Mouse (Mus musculus) layer of hippocampus, postnatal 25 days (tissue): ENCODE results near the gene Olfr1393. TPM values are rescaled to one million over a fixed set of nuclear protein-coding genes. Genes with fewer than 3 reads are reported as not detected.
A peak's percentile ranks its signal among the peaks of the same experiment; 100 is the strongest.

Source experiments
- DNase-seq, 2 experiments: peaks; one replicate each; pipeline ENCODE4 v3.0.0; 2022; ENCODE audit warnings: mixed read lengths in 2 of 2, low spot score in 1 of 2; ENCODE audit errors: extremely low spot score in 1 of 2
- total RNA-seq, 2 experiments: library from RNA; stranded (reverse); gene quantifications; 2 replicates each; pipeline ENCODE4 v1.2.3; 2021

The Olfr1393 gene
- total RNA-seq, result not detected

GRCm38 (mm10) chr11:49278222-49278621, at the start of gene Olfr1393:
Gene Olfr1393, plus strand, starts transcription at chr11:49278304.
- no peak for DNase-seq

DNA sequence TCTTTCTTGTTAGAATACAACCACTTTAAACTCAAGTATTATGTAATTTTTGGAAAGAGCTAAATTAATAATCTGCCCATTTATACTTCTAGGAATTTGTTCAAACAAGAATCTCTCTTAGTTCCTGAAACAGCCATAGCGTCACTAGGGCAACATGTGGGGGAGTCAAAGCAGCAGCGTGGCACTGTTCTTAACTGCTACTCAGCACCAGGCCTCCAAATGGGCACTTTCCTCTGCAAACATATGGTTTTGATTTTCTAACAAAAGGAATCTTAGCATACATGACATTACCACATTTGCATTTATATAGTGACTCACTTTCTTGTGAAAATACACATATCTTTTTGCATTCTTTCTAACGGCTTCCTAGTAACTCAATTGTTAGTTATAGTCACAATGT, 45.3 kb upstream of the Olfr1393 start:
- no peak for DNase-seq

DNA sequence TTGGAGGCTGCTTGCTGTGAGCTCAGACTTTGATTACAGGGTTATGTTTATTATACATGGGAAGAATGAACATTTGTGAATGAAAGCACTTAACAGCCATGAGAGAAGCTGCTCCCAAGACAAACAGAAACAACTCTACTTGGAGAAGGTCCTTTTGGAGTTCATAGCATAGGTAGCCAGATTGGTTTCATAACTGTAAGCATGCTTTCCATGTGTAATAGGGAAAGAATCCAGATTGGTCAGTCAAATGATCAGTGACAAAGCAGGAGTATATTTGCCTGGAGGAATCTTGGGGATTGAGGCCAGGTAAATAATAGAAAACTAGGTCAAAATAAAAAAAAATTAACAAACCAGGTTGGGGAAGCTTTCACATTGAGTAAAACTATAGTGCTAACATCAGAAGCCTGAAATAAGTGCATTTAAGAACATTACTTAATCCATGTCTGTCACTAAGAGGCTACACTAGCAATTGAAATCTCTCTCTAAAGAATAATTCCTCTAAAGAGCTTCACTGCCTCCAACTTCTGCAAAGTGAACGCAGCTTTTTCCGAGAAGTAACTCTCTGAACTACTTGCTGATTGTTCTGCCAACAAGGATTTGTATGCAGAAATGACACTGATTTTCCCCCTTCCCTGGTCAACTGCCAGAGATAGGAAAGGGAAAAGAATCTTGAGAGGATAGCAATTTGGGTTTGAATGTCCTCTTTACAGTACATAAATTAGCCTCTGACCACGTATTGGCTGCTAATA, 42.5 kb upstream of the Olfr1393 start:
- DNase-seq, result no peak

- no peak for DNase-seq
Observed at GRCm38 (mm10) chr11:49236891-49237290, 41.2 kb upstream of the Olfr1393 start.

DNA sequence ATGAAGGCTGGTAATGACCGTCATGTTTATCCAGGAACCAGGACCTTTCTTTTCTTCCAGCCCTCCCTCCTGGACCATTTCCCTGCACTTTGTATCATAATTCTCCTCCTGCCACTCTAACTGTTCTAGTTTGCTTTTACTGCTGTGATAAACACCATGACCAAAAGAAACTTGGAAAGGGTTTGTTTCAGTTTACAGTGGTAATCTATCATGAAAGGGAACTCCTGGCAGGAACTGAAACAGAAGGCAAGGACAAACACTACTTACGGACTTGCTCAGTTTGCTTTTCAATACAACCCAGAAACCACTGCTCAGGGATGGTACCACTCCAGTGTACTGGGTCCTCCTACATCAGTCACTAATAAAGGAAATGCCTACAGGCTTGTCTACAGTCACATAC, 40.6 kb upstream of the Olfr1393 start:
- DNase-seq, result no peak

DNA sequence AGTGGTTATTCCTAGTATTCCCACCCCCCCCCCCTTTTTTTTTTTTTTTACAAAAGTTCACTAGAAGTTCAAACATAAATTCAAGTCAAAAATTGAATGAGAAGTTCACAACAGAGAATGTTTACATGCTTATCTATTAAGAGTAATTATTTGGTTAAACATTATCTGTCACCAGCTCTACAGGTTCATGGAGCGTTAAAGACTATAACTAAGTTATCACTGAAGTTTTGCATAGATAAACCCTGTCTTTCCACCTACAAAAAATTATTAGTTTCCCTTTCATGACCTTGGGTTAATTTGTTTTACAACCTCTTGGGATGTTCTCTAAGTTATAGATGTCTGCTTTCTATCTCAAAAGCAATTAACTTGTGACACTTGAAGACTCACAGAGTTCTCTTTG, 37.8 kb upstream of the Olfr1393 start:
- no peak for DNase-seq

DNA sequence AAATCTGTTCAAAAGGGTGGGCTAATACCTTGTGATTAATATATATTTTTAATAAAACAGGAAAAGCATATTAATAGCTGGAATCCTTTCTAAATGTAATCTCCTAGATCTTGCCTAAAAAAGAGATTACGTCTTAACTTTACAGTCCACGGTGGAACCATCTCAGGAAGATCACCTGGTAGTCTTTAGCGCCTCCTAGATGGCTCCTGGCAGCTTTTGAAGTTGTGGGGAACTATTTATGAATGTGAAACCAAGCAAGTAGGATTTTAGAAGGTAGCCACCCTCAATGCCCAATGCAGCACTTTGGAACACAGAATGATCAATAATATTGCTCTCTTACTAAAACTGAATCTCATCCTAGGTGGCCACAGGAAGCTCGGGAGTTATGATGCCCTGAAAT, 37.2 kb upstream of the Olfr1393 start:
- no peak for DNase-seq

DNA sequence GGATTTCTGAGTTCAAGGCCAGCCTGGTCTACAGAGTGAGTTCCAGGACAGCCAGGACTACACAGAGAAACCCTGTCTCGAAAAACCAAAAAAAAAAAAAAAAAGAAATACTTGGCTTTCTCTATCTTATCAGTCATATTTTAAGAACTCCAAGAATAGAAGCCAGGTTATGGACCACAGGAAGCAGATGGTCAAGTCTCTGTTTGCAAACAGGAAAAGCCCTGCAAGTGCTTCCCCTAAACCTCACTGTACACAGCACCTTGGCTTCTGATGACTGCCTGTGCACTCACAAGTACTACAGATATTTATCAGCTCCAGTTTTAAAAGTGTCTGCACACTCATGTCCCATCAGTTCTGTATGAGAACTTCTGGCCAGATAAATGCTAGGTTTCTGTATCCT, 36.6 kb upstream of the Olfr1393 start:
- no peak for DNase-seq

GRCm38 (mm10) chr11:49242944-49243626, 35.0 kb upstream of the Olfr1393 start:
- DNase-seq, result no peak

- peak; percentile 78 to 90 for DNase-seq
Observed at GRCm38 (mm10) chr11:49243727-49244594, 34.1 kb upstream of the Olfr1393 start, which contains the start of gene Mgat1. Gene Mgat1, plus strand, starts transcription at chr11:49244191.

- DNase-seq, result no peak
Observed at GRCm38 (mm10) chr11:49244595-49244930, 33.5 kb upstream of the Olfr1393 start.

DNA sequence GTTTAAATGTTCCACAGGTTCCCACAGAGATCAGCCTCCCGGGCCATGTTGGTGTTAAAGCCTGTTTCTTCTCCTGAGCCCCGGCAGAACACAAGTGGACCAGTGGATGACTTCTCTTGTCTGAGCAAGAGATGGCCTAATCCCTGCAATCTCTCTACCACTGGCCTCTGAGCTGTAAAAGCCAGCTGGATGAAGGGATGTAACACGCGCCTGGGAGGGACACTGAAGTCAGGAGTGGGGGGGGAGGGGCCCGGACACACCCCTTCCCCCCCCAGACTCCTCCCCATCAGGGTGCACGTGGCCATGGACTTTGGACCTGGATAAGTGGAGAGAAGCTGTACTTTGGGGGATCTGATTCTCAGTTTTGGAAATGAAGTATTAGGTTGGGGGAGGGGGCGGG, 32.9 kb upstream of the Olfr1393 start:
- no peak for DNase-seq

GRCm38 (mm10) chr11:49245634-49246415, 32.3 kb upstream of the Olfr1393 start:
- no peak for DNase-seq

DNA sequence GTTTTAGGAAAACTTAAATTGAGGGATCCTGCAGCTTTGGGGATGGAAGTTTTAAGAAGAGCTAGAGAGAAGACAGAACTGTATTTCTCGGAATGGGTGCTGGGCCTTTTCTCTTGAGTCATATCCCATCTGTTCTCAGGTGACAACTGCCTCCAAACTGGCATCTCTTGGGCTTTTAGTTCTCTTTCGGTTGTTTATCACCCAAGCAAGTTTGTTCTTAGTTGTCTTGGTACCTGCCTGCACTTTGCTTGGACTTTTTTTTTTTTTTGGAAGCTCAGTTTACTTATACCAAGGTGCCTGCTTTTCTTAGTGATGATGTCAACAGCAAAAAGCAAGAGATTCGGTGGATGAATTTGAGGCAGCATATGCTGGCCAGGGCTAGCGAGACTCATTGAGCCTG, 31.6 kb upstream of the Olfr1393 start:
- DNase-seq, result no peak

- no peak for DNase-seq
Observed at GRCm38 (mm10) chr11:49247255-49247654, 30.8 kb upstream of the Olfr1393 start.

GRCm38 (mm10) chr11:49248226-49248973, 29.7 kb upstream of the Olfr1393 start:
- no peak for DNase-seq

DNA sequence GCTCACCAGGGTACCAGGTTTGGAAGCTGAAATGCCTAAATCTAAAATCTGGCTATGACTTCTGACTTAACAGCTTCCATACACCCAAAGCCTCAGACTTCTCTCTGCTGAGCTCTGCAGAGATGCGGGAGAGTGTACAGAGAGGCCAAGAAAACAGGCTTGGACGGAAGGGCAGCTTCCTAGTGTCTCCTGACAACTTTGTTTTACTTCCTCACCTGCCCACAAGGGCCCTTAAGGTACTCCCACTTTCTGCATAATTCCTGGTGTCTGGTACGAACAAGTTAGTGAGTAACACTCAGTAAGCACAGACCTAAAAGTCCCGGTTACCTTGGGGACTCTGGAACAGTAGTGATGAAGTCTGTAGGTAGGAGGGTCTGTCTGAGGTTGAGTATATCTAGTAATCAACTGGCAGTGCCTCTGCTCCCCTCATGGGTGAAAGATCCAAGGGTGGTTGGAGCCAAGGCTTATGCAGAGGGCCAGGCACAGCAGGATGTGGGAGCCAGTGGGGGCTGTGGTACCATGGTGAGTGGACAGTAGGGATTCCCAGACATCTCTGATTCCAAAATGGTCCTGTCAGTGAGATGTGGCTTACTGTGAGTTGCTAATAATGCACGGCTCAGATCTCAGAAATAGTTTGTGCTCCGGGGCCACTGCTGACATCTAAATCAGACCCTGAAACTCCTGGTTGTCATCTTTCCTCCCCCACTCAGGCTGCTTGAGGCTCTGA, 29.0 kb upstream of the Olfr1393 start:
- DNase-seq, result no peak

DNA sequence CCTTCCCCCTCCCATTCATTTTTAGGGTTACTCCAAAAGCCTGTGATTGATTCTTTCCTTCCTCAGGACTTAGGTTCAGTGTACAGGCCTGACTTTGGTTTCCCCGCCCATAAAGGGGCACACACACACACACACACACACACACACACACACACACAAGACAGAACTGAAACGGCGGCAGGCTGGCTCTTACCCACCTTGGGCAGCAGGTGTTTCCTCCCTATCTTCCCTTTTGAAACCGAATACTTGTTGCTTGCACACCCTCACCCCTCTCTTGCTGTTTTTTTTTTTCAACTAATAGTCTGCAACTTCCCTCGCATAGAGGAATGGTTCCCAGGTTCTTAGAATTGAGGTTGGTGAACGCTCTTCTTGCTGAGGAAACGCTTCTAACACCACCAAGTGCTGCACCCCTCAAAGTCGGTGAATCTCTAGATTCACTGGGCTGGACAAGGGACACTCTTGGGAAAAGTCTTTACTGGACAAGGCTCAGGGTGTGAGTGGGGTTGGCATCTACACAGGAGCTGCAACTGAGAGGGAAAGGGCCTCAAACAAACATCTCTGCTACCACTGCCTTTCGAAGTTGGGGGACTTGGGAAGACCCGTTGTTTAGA, 28.2 kb upstream of the Olfr1393 start:
- no peak for DNase-seq
